Mouse (Mus musculus) thymus, adult 2 months (tissue): ENCODE results near the gene Sdhaf1.

ENCODE experiments used
- CTCF ChIP-seq: fragments of 200-500 bp; IDR thresholded peaks from 2 replicates; pipeline ENCODE4 v1.5.1; 2012; ENCODE audit warnings: mild to moderate bottlenecking, control low read depth, low read length, moderate library complexity, borderline replicate concordance; ENCODE audit not compliant: control insufficient read depth, poor library complexity, insufficient read depth; ENCODE audit errors: extremely low read depth
- POLR2A ChIP-seq: fragments of 200-500 bp; IDR thresholded peaks from 2 replicates; pipeline ENCODE4 v1.6.1; 2012; ENCODE audit warnings: mild to moderate bottlenecking, low read length, control low read depth, moderate library complexity; ENCODE audit not compliant: control insufficient read depth, poor library complexity, insufficient read depth; ENCODE audit errors: extremely low read depth

DNA sequence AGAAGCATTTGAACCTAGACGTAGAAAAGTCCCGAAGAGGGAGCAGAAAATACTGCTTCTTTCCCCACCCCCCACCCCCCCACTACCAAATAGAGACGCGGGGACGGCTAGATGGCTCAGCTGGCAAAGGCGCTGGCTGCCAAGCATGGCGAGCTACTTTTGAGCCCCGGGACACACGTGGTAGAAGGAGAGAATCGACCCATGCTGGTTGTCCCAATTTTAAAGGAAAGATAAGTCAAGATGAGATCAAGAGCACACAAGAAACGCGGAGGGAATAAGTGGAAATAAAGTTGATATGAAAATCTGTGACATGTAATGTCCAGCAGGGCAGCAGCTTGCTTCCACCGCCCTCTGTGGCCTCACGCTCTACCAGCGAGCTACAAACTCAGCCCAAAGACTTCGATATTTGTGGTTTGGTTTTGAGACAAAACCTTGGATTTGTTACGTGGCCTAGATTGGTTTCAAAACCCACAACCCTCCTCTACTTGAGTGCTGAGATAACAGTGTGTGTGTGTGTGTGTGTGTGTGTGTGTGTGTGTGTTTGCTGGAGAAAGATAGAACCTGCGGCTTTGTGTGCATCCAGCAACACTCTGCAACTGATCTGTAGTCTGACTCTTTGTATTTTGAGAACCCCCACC is 9.0 kb upstream of the Sdhaf1 start:
- TF ChIP-seq CTCF (no peak), POLR2A (no peak)
